Mouse (Mus musculus): Measurements from ENCODE around the gene Zfand3.

Zfand3 gene

DNA sequence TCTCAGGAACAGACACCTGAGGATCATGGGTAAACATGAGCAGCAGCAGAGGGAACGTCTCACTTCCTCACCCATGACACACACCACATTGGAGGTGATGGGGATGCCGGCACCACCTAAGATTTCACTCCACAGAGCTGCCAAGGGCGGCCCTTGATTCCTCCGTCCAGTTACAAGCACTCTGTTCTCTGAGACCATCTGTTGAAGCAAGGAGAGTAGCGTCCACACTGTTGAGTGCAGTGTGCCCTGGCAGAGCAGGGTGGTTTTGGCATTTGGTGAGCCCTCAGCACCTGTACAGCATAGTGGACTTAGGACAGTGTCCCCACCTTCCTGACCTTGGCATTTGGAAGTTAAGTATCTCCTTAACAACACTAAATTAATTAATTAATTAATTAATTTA, 107.0 kb downstream of the Zfand3 start:
- DNase-seq: no peak

DNA sequence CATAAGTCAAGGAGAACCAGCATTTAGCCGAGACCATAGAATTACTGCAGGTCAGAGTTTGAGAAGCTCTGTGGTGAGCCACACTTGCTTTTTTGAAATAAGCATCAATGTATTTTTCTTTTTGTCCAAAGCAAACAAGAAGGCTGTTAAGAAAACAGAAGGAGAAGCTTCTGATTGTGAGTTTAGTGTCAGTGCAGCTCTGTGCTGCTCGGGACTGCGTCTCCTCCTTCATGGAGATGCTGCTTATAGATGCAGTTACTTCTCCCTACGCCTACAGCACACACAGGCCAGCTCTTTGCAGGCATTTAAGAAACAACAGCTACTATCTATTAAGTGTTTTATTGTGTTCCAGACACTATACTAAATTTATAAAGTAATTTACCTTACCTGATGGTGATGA, 107.5 kb downstream of the Zfand3 start:
- DNase-seq: no peak

DNA sequence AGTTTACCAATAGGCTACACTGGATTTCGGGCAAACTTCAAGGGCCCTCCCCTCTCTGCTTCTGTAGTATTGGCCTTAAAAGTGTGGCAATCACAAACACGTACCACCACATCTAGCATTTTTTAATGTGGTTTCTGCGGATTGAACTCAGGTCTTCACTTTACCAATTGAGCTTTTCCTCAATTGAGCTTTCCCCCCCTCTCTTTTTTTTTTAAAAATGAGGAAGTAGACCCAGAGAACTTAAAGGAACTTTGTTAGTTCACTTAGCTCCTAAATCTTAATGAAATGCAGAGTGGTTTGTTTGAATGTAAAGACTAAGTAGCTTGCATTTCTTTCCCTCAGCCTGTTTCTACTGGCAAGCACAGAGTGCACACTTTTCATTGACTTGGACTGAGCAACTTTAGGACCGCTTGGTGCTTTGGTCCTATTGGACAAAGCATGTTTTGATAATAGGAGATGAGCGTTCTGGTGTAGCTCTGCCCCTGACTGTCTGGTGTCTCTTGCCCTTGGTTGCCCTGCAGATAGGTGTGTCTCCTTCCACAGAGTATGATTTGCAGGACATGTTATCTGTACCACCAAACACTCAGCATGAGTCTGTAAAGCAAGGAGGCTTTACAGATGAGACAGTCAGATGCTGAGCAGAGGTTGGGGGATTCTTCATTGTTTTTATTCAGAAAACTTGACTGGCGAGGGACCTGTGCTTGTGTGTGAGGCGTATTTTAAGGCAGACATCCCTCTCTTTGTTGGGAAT, 108.2 kb downstream of the Zfand3 start:
- DNase-seq: no peak

DNA sequence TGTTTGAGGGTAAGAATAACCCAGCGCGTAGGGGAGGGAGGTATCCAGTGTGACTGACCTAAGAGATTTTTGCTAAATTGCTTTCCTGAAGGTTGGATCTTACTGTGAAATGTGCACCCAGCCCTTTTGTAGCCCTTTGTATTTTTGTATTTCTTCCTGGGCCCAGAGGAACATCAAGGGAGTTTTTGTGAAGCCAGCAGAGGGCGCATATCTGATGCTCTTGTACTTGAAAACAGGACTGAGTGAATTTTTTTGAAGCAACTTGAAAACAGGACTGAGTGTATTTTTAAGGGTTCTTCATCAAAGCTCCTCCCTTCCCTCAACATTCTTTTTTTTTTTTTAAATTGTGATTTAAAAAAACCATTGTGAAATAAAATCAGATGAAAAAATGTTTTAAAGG, 110.2 kb downstream of the Zfand3 start:
- DNase-seq: peak; percentile 37

DNA sequence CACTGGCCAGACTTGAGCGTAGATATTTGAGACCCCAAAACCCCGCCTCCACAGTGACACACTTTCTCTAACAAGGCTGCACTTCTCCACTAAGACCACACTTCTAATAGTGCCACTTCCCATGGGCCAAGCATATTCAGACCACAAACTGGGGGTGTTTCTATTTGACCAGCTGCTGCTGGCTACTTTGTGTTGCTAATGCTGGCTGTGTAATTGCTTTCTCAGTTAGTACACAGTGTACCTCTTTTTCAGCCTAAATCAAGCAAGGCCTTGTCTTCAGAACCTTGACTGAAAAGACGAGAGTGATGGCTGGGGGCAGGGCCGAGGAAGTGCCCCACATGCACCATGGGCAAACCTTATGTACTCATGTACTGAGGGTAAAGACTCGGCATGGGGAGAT, 111.7 kb downstream of the Zfand3 start:
- DNase-seq: no peak

- DNase-seq: no peak
Measured at GRCm38 (mm10) chr17:30118036-30118435, 113.5 kb downstream of the Zfand3 start.

DNA sequence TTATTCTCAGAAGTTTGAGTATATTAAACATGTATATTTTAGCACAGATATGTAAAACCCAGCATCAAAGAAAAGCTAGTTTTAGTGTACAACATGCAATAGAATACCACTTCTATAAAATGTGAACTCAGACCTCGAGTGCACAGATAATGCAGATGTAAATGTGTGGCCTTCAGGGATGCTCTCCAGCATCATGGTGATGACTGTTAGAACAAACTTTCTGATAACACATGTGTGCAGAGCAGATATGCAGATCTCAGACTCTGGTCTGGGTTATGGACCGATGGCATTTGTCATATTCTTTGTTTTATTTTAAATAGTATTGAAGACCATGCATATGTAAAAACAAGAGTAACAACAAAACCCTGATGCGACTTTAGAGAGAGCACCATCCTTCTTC, 117.7 kb downstream of the Zfand3 start:
- DNase-seq: no peak

DNA sequence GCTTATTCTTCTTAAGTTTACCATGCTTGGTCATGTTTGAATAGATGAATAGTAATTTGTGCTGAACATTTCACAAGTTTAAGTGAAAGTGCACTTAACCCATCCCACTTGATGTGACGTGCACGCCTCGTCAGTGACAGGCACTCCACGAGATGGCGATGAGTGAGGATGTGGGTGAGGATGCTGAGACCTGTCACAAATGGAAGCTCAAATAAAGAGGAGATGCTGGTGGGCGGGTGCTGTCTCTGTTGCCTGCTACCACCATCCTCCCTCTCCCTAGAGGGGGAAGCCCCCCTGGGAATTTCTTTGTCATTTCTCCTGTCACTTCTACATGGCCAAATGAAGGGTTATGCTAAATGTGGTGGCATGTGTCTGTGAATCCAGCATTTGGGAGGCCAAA, 123.9 kb downstream of the Zfand3 start:
- no peak for DNase-seq

GRCm38 (mm10) chr17:30129220-30129619, 124.7 kb downstream of the Zfand3 start:
- no peak for DNase-seq

- no peak for DNase-seq
Measured at GRCm38 (mm10) chr17:30130326-30130725, 125.8 kb downstream of the Zfand3 start.

GRCm38 (mm10) chr17:30133641-30134040, 129.1 kb downstream of the Zfand3 start:
- DNase-seq: no peak

GRCm38 (mm10) chr17:30134955-30135735, 130.6 kb downstream of the Zfand3 start:
- no peak for DNase-seq

DNA sequence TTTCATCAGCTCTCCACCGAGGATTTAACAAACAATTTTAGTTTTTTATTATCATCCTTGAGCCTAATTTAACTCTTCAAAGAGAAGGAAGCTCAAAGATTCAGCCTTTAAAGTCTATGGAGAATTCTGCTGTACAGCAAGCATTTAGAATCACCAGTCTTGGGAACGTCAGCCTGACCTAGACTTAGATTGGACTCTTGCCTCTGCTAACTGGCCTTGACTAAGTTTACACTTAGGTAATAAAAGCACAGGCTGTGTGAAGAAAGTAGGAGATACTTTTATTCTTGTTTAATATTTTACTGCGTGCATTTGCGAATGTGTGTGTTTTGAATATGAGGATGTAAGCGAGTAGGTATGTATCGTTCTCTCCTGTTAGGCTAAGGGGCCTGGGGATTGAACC, 131.4 kb downstream of the Zfand3 start:
- DNase-seq: no peak

DNA sequence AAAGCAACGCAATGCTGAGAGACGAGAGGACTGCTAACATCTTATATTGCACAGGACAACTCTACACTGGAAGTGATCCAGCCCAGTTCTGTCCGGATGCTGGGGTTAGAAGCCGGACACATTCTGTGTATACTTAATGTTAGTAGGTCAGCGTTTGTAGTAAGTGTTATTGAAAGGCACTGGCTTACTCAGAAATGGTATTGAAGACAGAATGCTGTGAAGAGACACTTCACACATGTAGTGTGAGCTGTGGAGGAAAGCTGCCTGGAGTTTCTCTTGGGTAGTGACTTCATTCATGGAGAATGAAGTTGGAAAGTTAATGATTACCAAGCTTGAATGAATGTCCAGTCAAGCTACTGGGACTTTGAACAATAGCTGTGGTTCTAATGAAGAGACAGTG, 132.2 kb downstream of the Zfand3 start:
- DNase-seq: no peak

DNA sequence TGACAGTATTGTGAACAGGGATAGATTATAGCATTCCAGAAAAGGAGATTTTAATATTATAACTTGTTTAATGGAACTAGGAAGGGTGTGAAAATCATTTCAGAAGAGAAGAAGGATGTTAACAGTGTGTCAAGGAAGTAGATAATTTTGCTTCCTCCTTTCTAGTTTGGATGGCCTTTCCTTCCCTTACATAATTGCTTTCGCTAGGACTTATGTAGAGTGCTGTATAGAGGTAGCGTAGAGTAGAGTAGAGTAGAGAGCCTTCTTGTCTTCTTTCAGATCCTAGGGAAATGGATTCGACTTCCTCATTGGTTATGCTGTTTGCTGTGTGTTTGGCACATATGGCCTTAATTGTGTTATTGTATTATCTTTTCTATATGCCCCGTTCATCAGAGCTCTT, 132.6 kb downstream of the Zfand3 start:
- no peak for DNase-seq

GRCm38 (mm10) chr17:30144114-30144513, 139.6 kb downstream of the Zfand3 start:
- DNase-seq: no peak

GRCm38 (mm10) chr17:30145596-30146149, 141.1 kb downstream of the Zfand3 start:
- no peak for DNase-seq

DNA sequence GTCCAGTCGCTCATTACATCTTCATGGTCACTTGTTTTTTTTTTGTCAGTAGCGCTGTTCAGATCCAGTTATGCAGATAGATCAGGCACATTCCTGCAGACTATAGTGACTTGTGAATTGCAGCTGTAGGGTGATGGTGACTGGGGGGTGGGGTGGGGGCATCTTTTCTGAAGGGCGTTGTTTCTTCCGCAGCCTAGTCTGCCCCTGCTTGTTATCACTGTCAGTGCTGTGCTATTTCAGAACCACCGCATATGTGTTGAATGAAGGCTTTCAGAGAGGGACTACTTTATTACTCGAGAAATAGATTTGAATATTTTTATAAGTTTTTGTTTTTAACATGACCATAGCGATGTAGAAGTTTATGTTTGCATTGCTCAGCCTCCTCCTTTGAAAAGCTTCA, 142.0 kb downstream of the Zfand3 start:
- no peak for DNase-seq

GRCm38 (mm10) chr17:30147897-30148296, 143.4 kb downstream of the Zfand3 start:
- no peak for DNase-seq

GRCm38 (mm10) chr17:30148320-30148719, 143.8 kb downstream of the Zfand3 start:
- DNase-seq: no peak

- no peak for DNase-seq
Measured at GRCm38 (mm10) chr17:30149911-30150310, 145.4 kb downstream of the Zfand3 start.

DNA sequence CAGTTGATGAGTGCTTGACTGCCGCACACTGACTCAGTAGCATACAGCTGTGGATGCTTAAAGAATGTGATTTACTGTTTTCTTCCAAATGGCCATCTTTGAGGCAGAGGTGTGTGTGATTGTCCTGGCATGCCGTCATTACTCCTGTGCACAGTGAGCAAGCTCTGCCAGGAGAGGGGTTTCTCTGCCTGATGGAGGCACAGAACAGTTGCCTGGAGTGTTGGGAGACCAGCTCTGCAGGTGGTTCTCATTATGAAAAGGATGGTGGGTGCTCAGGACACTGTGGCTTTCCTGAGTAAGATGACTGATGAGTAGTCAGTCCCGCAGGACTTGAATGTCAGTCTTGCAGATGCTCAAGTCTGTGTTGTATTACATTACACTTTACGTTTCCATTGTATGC, 149.6 kb downstream of the Zfand3 start:
- no peak for DNase-seq

DNA sequence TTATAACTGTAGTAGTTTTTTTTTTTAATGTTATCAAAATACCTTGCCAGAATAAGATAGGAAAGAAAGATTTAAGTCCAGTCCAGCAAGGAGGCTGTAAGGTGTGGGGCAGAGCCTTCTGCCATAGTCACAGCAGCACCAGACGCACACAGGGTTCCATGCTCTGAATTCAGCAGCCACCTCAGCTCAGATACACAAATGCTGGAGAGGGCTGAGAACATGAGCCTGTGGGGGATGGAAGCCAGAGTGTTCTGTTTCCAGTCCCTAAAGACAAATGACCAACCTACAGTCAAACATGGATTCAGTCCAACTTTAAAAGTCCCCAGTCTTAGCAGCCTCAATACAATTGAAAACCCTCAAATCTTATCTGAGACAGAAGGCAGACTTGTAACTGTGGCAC, 150.3 kb downstream of the Zfand3 start:
- no peak for DNase-seq

DNA sequence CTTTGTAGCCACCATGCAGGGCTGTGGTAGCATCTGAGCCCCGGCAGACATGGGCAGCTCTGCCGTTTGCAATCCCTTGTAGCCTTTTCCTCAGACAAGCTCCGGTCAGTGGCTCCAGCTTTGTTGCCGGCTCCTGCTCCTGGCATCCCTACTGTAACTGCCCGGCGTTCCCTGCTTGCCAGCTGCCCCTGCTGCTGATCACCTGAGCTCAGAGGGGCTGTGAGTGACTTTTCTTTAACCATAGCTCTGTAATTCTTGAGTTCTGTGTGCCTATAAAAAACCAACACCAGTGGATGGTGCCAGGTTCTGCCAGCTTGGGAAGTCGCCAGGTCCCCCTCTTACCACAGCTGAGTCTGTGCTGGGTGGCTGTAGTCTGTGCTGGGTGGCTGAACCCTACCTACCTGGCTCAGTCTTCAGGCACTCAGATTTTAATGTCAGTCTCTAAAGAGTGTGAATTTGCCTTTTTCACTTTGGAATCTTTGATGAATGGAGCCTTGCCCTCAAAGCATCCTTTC, 150.9 kb downstream of the Zfand3 start:
- DNase-seq: no peak
